Mouse (Mus musculus) kidney, adult 10 weeks (tissue): ENCODE data around the gene Abt1. TPM values are rescaled to one million over a fixed set of nuclear protein-coding genes. Genes with fewer than 3 reads are reported as not detected.

Source experiments
- polyA plus RNA-seq: library from polyadenylated mRNA; stranded (reverse); fragments of 350-450 nt; fragmentation: Illumina TruSeq; extraction: RNeasy Lipid Tissue Mini Kit (QIAGEN cat#74804); gene quantifications from one replicate; pipeline ENCODE4 v1.2.3, GENCODE M21; 2014; ENCODE audit warnings: low read depth, low replicate concordance

Gene Abt1
- 2.4 TPM for polyA plus RNA-seq

DNA sequence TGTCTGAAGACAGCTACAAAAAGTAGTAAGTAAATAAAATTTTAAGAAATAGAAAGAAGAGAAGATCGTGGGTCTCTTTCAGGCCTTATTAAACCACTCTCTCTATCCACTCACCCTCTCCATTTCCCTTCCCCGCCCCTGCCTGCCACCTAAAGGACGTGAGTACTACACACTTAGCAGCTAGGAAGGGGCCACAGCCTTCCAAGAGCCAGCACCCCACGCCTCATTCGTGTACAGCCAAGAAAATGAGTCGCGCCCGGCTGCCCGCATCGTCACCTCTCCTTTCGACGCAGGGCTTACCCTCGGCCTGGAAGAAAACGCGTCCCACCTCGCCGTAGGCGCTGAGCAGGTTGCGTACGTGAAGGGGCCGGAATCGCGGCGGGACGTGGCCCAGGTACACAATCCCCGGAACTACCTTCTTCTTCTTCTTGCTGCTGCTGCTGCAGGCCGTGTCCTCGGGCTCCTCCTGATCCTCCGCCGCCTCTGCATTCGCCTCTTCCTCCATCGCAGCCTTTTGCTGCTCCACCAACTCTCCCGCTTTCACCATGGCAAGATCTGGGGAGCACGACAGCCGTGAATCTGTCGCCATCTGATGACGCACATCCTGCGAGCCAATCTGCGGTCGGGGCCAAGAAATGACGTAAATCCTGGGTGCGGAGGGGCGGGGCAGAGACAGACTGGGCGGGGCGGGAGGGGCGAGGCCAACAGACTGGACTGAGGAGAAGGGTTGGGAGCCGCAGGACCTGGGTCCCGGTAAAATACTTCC, at the start of gene Abt1:
Gene Abt1, minus strand, starts transcription at position 581 of the 766 bp plus-strand sequence.

GRCm38 (mm10) chr13:23465600-23466109, 42.0 kb upstream of the Abt1 start, which contains the start of gene Btn1a1:
Gene Btn1a1, minus strand, starts transcription at chr13:23465901.

GRCm38 (mm10) chr13:23368583-23369420, 54.9 kb downstream of the Abt1 start, which contains the start of gene Zfp322a:
Gene Zfp322a, minus strand, starts transcription at chr13:23369208.

Other genes with a start within 250 kb of the Abt1 start
- not detected for gene Vmn1r220, start 235.9 kb downstream of the Abt1 start, polyA plus RNA-seq
- not detected for gene Vmn1r221, start 209.7 kb downstream of the Abt1 start, polyA plus RNA-seq
- gene Vmn1r222, start 187.9 kb downstream of the Abt1 start, polyA plus RNA-seq = not detected
- gene Vmn1r223, start 176.7 kb downstream of the Abt1 start, polyA plus RNA-seq = not detected
- 57.7 TPM for gene Zfp322a, start 54.7 kb downstream of the Abt1 start, polyA plus RNA-seq
- gene Btn1a1, start 42.0 kb upstream of the Abt1 start, polyA plus RNA-seq = not detected
- gene Btn2a2, start 65.0 kb upstream of the Abt1 start, polyA plus RNA-seq = not detected
- not detected for gene Hist1h4h, start 107.2 kb upstream of the Abt1 start, polyA plus RNA-seq
- gene Hist1h2af, start 110.0 kb upstream of the Abt1 start, polyA plus RNA-seq = not detected
- gene Hist1h3g, start 111.6 kb upstream of the Abt1 start, polyA plus RNA-seq = not detected
- gene Hist1h2bh, start 119.5 kb upstream of the Abt1 start, polyA plus RNA-seq = 1.2 TPM
- gene Hist1h3f, start 120.2 kb upstream of the Abt1 start, polyA plus RNA-seq = not detected
- not detected for gene Hist1h4f, start 127.8 kb upstream of the Abt1 start, polyA plus RNA-seq
- 3.8 TPM for gene Hist1h1d, start 129.4 kb upstream of the Abt1 start, polyA plus RNA-seq
- gene Hist1h3e, start 138.5 kb upstream of the Abt1 start, polyA plus RNA-seq = not detected
- not detected for gene Hist1h2ae, start 147.4 kb upstream of the Abt1 start, polyA plus RNA-seq
- gene Hist1h2bg, start 147.5 kb upstream of the Abt1 start, polyA plus RNA-seq = not detected
- gene Hist1h2bf, start 150.3 kb upstream of the Abt1 start, polyA plus RNA-seq = not detected
- gene Hist1h2ad, start 150.5 kb upstream of the Abt1 start, polyA plus RNA-seq = not detected
- 0.49 TPM for gene Hist1h3d, start 151.9 kb upstream of the Abt1 start, polyA plus RNA-seq
- 0.40 TPM for gene Hist1h4d, start 157.7 kb upstream of the Abt1 start, polyA plus RNA-seq
- gene Hist1h2be, start 197.3 kb upstream of the Abt1 start, polyA plus RNA-seq = 17.8 TPM
- gene Hist1h1e, start 198.7 kb upstream of the Abt1 start, polyA plus RNA-seq = 7.7 TPM